Mouse (Mus musculus) forebrain, embryonic 14.5 days (tissue): ENCODE measurements around the gene Btbd19. TPM values are rescaled to one million over a fixed set of nuclear protein-coding genes. Genes with fewer than 3 reads are reported as not detected.

ENCODE experiments used
- microRNA-seq: library from miRNA; unstranded; fragments of <30 nt; microRNA quantifications from one replicate; pipeline ENCODE4, GENCODE M21; 2016
- polyA plus RNA-seq: library from polyadenylated mRNA; unstranded; fragments of >200 nt; fragmentation: Nextera tagmentation; extraction: Ambion mirVana; gene quantifications from 2 replicates; pipeline ENCODE4 v1.2.1, GENCODE M21; 2014

The Btbd19 gene
- polyA plus RNA-seq, 1 experiment from 2014 or later = 2.5 TPM

Small RNA genes lying within 50 kb of the gene (microRNA-seq; reads per million reads assigned to microRNA genes)
- not detected for gene Gm22398

Other genes with a start within 250 kb of the Btbd19 start
- 8.5 and 11.1 TPM in 2 replicates for gene Zswim5, start 248.3 kb downstream of the Btbd19 start, polyA plus RNA-seq
- gene Urod, start 131.3 kb downstream of the Btbd19 start, polyA plus RNA-seq = 66.1 and 70.3 TPM in 2 replicates
- gene Hectd3, start 130.4 kb downstream of the Btbd19 start, polyA plus RNA-seq = 13.1 and 15.3 TPM in 2 replicates
- 47.5 and 51.4 TPM in 2 replicates for gene Eif2b3, start 106.3 kb downstream of the Btbd19 start, polyA plus RNA-seq
- 2.4 and 3.4 TPM in 2 replicates for gene Ptch2, start 29.6 kb downstream of the Btbd19 start, polyA plus RNA-seq
- 0.25 and 0.32 TPM in 2 replicates for gene Tctex1d4, start 1.1 kb upstream of the Btbd19 start, polyA plus RNA-seq
- gene Plk3, start 8.2 kb upstream of the Btbd19 start, polyA plus RNA-seq = 7.0 and 7.1 TPM in 2 replicates
- 621 and 797 TPM in 2 replicates for gene Rps8, start 30.5 kb upstream of the Btbd19 start, polyA plus RNA-seq
- gene Kif2c, start 56.9 kb upstream of the Btbd19 start, polyA plus RNA-seq = 38.5 and 38.6 TPM in 2 replicates
- 7.2 and 8.0 TPM in 2 replicates for gene Tmem53, start 126.2 kb upstream of the Btbd19 start, polyA plus RNA-seq
- gene Armh1, start 126.4 kb upstream of the Btbd19 start, polyA plus RNA-seq = 0.62 and 0.81 TPM in 2 replicates